Comparison of ENCODE assay signal across 8 mouse cellular contexts in the genomic region with DNA sequence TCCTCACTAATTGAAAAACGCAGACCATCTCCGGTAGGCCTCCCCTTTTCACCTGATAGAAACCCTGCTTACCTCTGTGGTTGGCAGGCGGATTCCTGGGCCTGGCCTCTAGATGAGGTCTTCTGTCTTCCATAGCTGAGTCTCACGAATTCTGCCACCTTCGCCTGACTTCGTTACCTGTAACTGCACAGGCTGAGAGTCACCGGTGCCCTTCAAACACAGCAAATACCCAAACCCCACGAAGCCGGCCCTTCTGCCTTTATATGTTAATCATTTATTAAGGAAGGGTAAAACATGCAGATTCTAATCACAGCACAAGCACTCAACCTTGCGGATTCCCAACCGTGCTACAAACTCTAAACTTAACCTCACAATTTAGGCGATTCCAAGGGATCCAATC. TPM values are rescaled to one million over a fixed set of nuclear protein-coding genes. Genes with fewer than 3 reads are reported as not detected.
A peak's percentile ranks its signal among the peaks of the same experiment; 100 is the strongest.
DNase-seq lines count a peak whose midpoint lies in the region; ATAC-seq and TF ChIP-seq lines count a peak whose summit lies in the region.

No protein-coding gene starts in this region.

- peaks cover 9% of the 10 kb centered on the region for H3K4me1 ChIP-seq in cortical plate, adult 2 months (ENCODE audit: control insufficient read depth, insufficient read depth, low read length)
- H3K4me1 ChIP-seq in midbrain, embryonic 14.5 days (ENCODE audit: control insufficient read depth, insufficient read depth, low read length) = peaks cover 20% of the 10 kb centered on the region
- peaks cover 3% of the 10 kb centered on the region for H3K4me1 ChIP-seq in heart, embryonic 11.5 days (ENCODE audit: control insufficient read depth, insufficient read depth, low read length)

- no peak for ATAC-seq in midbrain, embryonic 14.5 days (ENCODE audit: low FRiP score, low TSS enrichment)
- ATAC-seq in heart, embryonic 11.5 days (replicated peaks; ENCODE audit: insufficient number of reproducible peaks, low FRiP score, low TSS enrichment) = no peak

- TF ChIP-seq POLR2A in cortical plate, adult 2 months (IDR thresholded peaks at IDR 0.05; ENCODE audit: extremely low read depth, insufficient read depth, low read length) = no peak

- H3K4me2 ChIP-seq in midbrain, embryonic 14.5 days (ENCODE audit: low read length) = no peak overlapping the region
- no peak overlapping the region for H3K4me2 ChIP-seq in heart, embryonic 11.5 days

- H3K4me3 ChIP-seq in left cerebral cortex, adult 2 months = peak overlapping the region; percentile 26
- peak overlapping the region; percentile 21; the same call in 1 of the 2 replicates for H3K4me3 ChIP-seq in cortical plate, adult 2 months (ENCODE audit: insufficient read depth, low read length)
- no peak overlapping the region for H3K4me3 ChIP-seq in midbrain, embryonic 14.5 days (replicated peaks; ENCODE audit: low read depth, low read length)
- no peak overlapping the region for H3K4me3 ChIP-seq in heart, embryonic 11.5 days (ENCODE audit: low read depth, low read length)

- DNase-seq in left cerebral cortex, adult 2 months (ENCODE audit: extremely low spot score in 1 of 2, low spot score in 2 of 2) = no peak
- no peak for DNase-seq in left cerebral cortex, postnatal 36 days (ENCODE audit: low spot score in 2 of 2)
- DNase-seq in kidney, adult 18-20 months = peak; percentile 65
- no peak for DNase-seq in midbrain, embryonic 14.5 days
- DNase-seq in Muller cell, postnatal 12 days (ENCODE audit: inconsistent ontology term) = no peak
- DNase-seq in right cerebral cortex, postnatal 25 days = no peak

- no peaks in the 10 kb centered on the region for H3K9me3 ChIP-seq in midbrain, embryonic 14.5 days (ENCODE audit: control insufficient read depth, low read length)
- H3K9me3 ChIP-seq in heart, embryonic 11.5 days (replicated peaks; ENCODE audit: control insufficient read depth, low read length) = no peaks in the 10 kb centered on the region

- H3K9ac ChIP-seq in midbrain, embryonic 14.5 days (replicated peaks; ENCODE audit: low read length) = 0 out of 2 replicates have a peak overlapping the region, but pooled peaks have one; percentile 16
- H3K9ac ChIP-seq in heart, embryonic 11.5 days (ENCODE audit: low read depth, low read length) = no peak overlapping the region

- no peak for TF ChIP-seq CTCF in left cerebral cortex, adult 2 months (IDR thresholded peaks at IDR 0.05)
- no peak for TF ChIP-seq CTCF in cortical plate, adult 2 months (IDR thresholded peaks at IDR 0.05; ENCODE audit: extremely low read depth, insufficient read depth, low read length)

- intact Hi-C loops in left cerebral cortex, adult 2 months (cut with DNase I) = loop anchor here (5.0 kb wide), 3 partner anchors 43 to 432 kb away; a partner anchor contains a TSS
- intact Hi-C loops in left cerebral cortex, postnatal 36 days (cut with DNase I) = loop anchor here (5.0 to 10.0 kb wide), 3 partner anchors 43 to 425 kb away; a partner anchor contains a TSS

- H3K36me3 ChIP-seq in midbrain, embryonic 14.5 days (ENCODE audit: control insufficient read depth, insufficient read depth, low read length) = peaks cover 49% of the 10 kb centered on the region
- H3K36me3 ChIP-seq in heart, embryonic 11.5 days (ENCODE audit: control insufficient read depth, insufficient read depth, low read length) = peaks cover 16% of the 10 kb centered on the region

- peak overlapping the region; percentile 73 for H3K27ac ChIP-seq in left cerebral cortex, adult 2 months
- H3K27ac ChIP-seq in cortical plate, adult 2 months (ENCODE audit: insufficient read depth, low read length) = no peak overlapping the region
- no peak overlapping the region for H3K27ac ChIP-seq in midbrain, embryonic 14.5 days (replicated peaks; ENCODE audit: low read depth, low read length)
- no peak overlapping the region for H3K27ac ChIP-seq in heart, embryonic 11.5 days (ENCODE audit: low read depth, low read length)

- WGBS in midbrain, embryonic 14.5 days = 70% methylated on average over 12 of the region's 12 CpGs
- 62% methylated on average over 12 of the region's 12 CpGs for WGBS in heart, embryonic 11.5 days (ENCODE audit: insufficient replicate concordance)

- H3K27me3 ChIP-seq in midbrain, embryonic 14.5 days (ENCODE audit: control insufficient read depth, insufficient read depth, low read length) = no peaks in the 10 kb centered on the region
- no peaks in the 10 kb centered on the region for H3K27me3 ChIP-seq in heart, embryonic 11.5 days (ENCODE audit: control insufficient read depth, insufficient read depth, low read length)

RNA-seq across cellular contexts. Expression of a gene that starts 2.9 kb away (rescaled TPM):
- 10 to 100 TPM; 76.7 to 80.7 TPM for total RNA-seq in left cerebral cortex, adult 2 months (2021)
- 10 to 100 TPM; 69.8 to 73.5 TPM for total RNA-seq in left cerebral cortex, postnatal 36 days (2021)
- 35.1 and 37.1 TPM in 2 replicates for polyA plus RNA-seq in cortical plate, adult 2 months (2012; rRNA removed)
- 8.9 and 9.3 TPM in 2 replicates for polyA plus RNA-seq in midbrain, embryonic 14.5 days (2014; fragmentation: Nextera tagmentation; extraction: Ambion mirVana)
- 6.3 and 6.7 TPM in 2 replicates for polyA plus RNA-seq in heart, embryonic 11.5 days (2014; fragmentation: Nextera tagmentation; extraction: Ambion mirVana)

RNA-seq across cellular contexts. Expression of a gene that starts 45.0 kb away (rescaled TPM):
- 10 to 100 TPM; 34.6 to 35.5 TPM for total RNA-seq in left cerebral cortex, adult 2 months (2021)
- total RNA-seq in left cerebral cortex, postnatal 36 days (2021) = 10 to 100 TPM; 26.0 to 39.1 TPM
- 34.9 and 35.6 TPM in 2 replicates for polyA plus RNA-seq in cortical plate, adult 2 months (2012; rRNA removed)
- 26.6 and 31.0 TPM in 2 replicates for polyA plus RNA-seq in midbrain, embryonic 14.5 days (2014; fragmentation: Nextera tagmentation; extraction: Ambion mirVana)
- 29.3 and 30.6 TPM in 2 replicates for polyA plus RNA-seq in heart, embryonic 11.5 days (2014; fragmentation: Nextera tagmentation; extraction: Ambion mirVana)

Comparison
In these comparisons a context has a peak if more than half of its experiments do, and no peak if none do; other contexts are left out.
1. H3K4me3 ChIP-seq: peak in left cerebral cortex, adult 2 months (single experiment) and cortical plate, adult 2 months (single experiment); none in midbrain, embryonic 14.5 days (single experiment) and heart, embryonic 11.5 days (single experiment).